Mouse (Mus musculus): ENCODE results near the gene Tprg.
A peak's percentile ranks its signal among the peaks of the same experiment; 100 is the strongest.

Tprg gene

DNA sequence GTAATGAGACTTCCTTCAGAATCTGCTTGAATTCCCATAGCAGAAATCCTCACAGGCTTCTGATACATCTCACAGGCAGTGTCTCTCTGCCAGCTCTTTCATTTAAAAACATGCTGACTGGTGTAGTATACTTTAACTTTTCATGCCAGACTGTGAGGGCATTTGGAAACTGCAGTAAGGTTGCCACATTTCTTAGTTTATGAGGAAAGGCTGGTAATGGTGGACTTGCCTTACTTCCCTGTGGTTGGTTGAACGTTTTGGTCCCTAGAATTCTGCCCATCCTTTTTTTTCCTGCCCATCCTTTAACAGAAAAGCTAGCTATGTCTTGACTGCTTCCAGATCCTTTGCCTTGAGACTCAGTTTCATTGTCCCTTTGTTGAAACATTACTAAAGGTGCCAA, 138.8 kb downstream of the Tprg start:
- DNase-seq (ENCODE audit: low read depth) = no peak

DNA sequence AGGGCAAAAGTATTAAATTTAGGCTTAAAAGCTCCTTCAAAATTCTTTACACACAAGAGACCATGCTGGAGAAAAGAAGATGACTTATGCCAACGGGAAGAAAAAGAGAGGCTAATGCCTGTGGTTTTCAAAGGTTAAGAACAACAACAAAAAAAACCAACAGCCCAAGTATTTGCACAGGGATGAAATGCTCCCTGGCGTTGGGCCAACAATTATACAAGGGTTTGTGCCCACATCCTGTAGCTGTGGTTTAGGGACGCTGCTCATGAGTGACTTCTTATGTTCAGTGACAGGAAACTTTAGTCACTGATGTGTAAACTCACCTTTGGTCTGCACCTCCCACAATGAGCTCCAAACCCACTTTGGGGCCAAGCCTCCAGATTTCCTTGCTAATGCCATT, 139.6 kb downstream of the Tprg start:
- DNase-seq (ENCODE audit: low read depth) = peak; percentile 80

DNA sequence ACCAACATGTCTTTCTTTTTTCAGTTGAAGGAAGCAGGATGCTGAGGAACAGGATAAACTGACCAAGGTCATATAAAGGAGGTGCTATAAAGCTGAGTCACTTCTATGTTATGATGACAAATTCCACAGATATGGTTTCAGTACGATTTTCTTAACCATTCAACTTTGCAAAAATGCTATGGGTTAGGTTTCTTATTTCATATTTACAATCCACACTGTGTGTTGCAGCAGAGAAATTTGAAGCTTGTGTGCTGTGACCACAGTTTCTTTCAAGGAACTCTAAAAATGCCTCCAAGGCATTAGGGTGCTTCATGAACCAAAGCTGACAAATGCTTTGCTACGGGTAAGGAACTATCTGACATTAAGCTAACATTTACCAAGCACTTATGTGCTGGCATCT, 153.4 kb downstream of the Tprg start:
- DNase-seq (ENCODE audit: low read depth) = no peak

DNA sequence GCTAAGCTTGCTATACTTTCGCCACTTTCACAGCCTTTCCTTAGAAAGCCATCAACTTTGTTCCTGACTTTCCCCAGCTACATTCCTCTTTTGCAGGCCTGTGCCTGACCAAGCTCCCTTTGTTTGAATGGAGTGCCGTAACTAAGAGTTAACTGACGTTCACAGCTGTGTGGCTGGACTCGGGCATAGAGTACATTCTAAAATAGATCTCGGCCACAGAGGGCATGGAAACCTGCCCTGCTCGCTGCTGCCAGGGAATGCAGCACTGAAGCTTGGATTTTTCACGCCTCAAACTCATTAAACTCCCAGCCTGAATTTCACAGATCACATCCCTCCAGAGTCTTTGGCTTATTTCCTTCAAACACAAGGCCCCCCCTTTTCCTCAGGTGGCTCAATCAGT, 159.0 kb downstream of the Tprg start:
- no peak for DNase-seq (ENCODE audit: low read depth)

DNA sequence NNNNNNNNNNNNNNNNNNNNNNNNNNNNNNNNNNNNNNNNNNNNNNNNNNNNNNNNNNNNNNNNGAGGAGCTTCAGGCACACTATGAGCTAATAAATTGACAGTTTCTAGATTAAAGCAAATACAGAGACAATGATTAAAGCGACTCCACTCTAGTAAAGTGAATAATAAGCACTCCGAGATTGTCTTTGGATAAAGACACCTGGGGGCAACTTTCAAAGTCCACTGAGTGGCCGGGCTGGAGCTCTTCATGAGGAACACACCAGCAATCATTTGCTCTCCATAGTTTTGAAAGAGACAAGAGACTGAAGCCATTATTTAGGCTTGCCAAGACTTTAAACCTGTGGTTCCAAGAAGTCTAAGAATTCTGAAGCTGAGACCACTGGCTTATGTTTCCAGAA, 164.9 kb downstream of the Tprg start:
- no peak for DNase-seq (ENCODE audit: low read depth)

DNA sequence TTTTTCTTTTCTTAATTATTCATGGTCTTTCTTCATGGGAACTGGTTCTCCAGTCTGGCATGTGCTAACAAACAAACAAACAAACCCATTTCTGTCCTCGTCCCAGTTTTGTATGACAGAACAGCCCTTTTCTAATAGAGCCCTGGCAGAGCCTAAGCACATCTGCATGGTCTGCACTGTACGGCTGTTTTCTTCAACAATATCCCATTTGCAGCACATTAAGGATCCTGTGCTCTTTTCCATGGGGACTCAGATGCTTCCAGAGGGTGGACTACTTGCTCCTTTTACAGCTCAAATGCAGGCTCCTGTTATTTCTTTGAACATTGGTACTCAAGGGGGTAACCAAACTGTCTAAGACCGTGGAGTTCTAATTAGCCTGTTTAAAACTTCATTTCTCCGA, 178.1 kb downstream of the Tprg start:
- no peak for DNase-seq (ENCODE audit: low read depth)

DNA sequence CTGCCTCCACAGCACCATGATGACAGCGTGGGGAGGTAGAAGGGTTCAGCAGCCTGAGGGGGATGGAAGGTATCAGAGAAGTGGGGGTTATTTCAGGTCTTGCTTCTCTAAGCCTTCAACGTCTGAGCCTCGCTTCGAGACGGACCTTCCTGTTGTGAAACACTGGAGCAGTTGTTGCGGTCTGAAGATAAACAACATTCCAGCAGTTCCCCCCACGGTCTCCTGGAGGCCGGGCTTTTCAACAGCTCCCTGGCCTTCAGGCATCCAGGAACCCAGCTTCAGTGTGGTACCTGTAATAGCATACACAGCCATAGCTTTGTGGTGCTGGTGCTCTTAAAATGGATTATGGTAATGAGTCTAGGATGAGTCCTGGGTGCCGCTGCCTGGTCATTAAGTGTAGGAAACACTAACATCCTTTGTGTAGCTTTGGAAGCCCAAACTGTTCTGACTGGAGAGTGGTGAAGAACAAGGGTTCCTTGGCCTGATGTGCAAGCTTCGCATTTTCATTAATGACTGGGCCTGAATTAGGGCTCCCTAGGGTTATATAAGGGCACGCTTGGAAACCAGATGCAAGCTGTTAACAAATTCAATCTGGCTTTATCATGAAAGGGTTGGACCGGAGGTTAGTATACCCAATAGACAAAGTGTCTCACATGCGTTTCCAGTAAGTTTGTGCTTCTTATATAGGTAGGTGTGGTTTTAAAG, 179.0 kb downstream of the Tprg start:
- DNase-seq (ENCODE audit: low read depth) = no peak

DNA sequence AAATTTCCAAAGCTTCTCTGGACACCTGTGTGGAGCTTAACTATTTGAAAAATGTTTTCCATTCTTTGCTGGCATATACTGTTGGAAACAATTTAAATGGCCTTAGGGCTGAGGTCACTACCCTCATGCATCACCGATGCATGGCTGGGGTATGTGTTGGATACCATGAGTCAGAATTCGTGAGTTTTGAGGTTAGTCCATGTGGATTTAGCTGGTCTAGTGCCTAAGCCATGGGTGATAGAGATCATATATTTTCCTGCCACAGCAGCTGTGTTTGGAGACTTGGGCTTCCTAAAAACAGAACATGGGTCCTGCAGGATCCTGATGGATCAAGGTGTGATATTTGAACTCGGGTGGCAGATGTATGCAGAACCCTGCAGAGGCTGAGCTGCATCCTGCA, 181.4 kb downstream of the Tprg start:
- no peak for DNase-seq (ENCODE audit: low read depth)

DNA sequence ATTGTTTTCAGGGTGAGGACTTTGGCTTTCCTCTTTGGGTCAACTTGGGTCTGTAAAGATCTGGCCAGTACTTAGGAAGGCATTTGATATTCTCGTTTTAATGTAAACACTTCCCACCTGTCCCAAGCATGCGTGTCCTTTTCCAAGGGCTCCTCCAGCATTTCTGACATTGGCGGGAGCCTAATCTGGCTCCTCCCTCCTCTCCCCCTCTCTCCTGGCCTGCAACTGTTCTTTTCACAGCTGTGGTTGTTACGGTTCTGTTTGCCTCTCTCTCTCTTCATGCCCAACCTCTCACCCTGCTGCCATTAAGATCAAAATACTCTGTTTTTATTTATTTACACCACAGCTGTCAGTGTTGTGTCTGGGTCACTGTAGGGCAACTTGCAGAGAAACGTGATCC, 182.0 kb downstream of the Tprg start:
- DNase-seq (ENCODE audit: low read depth) = no peak

Measured in induced T-regulatory cell, adult 2 months (primary cell).